Mouse (Mus musculus): ENCODE data around the gene Arrdc1.

GRCm38 (mm10) chr2:24914762-24915161 lies 20.3 kb downstream of the Arrdc1 start:
- no peak for TF ChIP-seq CTCF (IDR thresholded peaks at IDR 0.05; ENCODE audit: low read depth, low read length)
- TF ChIP-seq POLR2A (IDR thresholded peaks at IDR 0.05; ENCODE audit: borderline replicate concordance, low read depth, low read length) = no peak
